Mouse (Mus musculus) CD4-positive naive resting alpha-beta T cell, adult 57 days (primary cell): ENCODE measurements around the gene Ddc. TPM values are rescaled to one million over a fixed set of nuclear protein-coding genes. Genes with fewer than 3 reads are reported as not detected.

Source experiments
- total RNA-seq: library from RNA; stranded (reverse); gene quantifications from one replicate; pipeline ENCODE4 v1.2.4, GENCODE M21; 2023

Gene Ddc
- total RNA-seq = 0.74 TPM

DNA sequence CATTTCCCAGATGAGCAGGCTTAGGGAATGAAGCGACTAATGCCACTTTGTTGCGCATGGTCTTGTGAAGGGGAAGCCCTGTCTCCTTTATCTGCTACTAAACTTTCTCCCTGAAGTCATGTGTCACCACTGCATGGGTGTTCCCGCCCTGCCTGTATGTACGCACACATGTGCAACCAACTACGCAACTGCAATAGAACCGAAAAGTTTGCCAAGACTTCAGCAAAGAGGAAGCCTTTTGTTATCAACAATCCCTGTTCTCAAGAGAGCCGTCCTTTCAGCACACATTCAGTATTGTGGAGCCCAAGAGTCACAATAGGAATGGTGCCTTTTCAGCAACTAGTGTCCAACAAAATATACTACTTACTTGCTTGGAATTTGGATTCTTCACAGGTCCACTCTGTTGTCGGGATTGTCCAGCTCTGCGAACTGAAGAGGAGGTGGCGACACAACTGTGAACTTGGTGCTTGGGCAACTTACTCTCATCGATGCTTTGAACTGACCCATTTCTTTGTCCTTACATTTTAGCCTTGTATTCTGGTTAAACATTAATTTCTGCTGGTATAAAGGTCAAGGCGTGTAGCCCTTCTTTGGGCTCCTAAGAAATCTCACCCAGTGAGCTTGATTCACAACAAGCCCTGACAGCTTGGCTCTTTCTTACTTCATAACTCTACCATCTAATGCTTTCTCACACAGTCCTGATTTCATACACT lies at the start of gene Ddc:
Gene Ddc (minus strand): TSS at position 500 of the 713 bp plus-strand sequence.

GRCm38 (mm10) chr11:11808820-11809403 lies 89.0 kb downstream of the Ddc start, which contains the start of gene Fignl1:
Fignl1 (minus strand) TSS chr11:11808962.

Other genes with a start within 250 kb of the Ddc start
- 618 TPM for gene Ikzf1, start 213.1 kb downstream of the Ddc start, total RNA-seq
- 0.92 TPM for gene Fignl1, start 89.2 kb downstream of the Ddc start, total RNA-seq
- 0.59 TPM for gene Grb10, start 140.5 kb upstream of the Ddc start, total RNA-seq